Mouse (Mus musculus): ENCODE measurements around the gene Gpr68. TPM values are rescaled to one million over a fixed set of nuclear protein-coding genes. Genes with fewer than 3 reads are reported as not detected.

Gpr68 gene
- polyA plus RNA-seq, 1 experiment: 24.2 TPM

DNA sequence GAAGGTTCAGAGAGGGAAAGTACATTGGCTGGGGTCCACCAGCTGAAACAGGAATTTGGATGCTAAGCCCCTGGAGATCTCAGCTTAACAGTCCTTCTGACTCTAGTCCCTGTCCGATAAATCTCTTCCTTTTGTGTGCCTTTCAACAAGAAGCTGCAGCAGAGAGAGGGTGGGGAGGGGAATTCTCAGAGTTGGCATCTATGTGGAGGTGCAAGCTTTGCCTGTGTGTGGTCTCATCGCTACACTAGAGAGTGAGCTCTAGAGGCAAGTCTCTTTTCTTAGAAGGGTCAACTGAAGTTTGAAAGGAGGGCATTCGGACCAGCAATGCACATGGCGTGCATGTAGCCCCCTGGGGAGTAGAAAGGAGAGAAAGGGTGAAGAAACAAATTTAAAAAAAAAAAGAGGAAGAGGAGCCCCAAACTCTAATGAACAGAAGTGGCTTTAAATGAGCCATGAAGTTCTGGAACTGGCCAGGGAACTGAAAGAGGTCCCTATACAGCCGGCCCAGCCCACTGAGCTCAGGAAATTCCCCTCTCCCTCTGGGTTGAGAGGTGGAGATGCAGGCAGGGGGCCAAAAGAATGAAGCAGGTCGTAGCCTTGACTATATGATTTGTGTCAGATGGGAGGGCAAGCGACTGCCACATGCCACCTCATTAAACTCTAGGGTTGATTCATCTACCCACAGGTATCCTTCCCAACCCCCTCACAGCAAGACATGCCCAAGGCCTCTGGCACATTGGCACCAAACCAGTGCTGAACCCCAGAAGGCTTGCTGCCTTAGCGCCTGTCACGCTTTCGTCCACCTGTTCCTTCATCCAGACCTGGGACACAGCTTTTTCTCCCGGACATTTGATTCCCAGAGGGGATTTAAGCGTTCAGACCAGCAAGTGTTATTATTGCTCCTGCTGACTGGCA, 10.0 kb downstream of the Gpr68 start:
- Histone ChIP-seq H3K4me3 (replicated peaks; ENCODE audit: insufficient read depth, low read depth, low read length) (peak overlapping the region; percentile 72), H3K27ac (ENCODE audit: insufficient read depth, low read length) (peak overlapping the region; percentile 9), H3K4me1 (ENCODE audit: control insufficient read depth, insufficient read depth, low read length) (peaks cover 7% of the 10 kb centered on the region; the same call in 1 of the 2 replicates), H3K27me3 (ENCODE audit: control insufficient read depth, insufficient read depth, low read length) (no peaks in the 10 kb centered on the region)
- 10% methylated on average over 12 of the region's 12 CpGs for WGBS
- peak; percentile 85 to 92 for DNase-seq
- no peak for TF ChIP-seq CTCF (IDR thresholded peaks at IDR 0.05; ENCODE audit: borderline replicate concordance, insufficient read depth, low read depth, low read length)
- TF ChIP-seq POLR2A (IDR thresholded peaks at IDR 0.05; ENCODE audit: borderline replicate concordance, insufficient read depth, low read length): peak; percentile 42; the same call in 1 of the 2 replicates

DNA sequence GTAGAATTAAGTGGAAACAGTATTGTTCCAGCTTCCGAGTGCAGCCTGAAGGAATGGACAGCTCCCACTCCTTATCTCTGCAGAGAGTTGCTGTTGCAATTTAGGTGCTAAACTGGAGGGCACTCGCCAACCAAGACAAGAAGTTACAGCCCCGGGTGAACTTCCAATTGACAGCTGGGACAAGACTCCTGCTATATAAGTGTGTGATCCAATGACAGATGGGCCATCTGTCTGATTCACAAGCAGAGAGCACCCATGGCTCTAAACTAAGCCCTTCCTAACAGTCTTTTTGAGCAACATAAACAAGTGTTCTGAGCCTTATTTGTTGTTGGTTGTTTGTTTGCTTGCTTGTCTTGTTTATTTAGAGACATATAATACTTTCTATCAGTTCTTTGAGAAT, 11.3 kb downstream of the Gpr68 start:
- Histone ChIP-seq H3K27me3 (ENCODE audit: control insufficient read depth, insufficient read depth, low read length) (no peaks in the 10 kb centered on the region), H3K4me3 (replicated peaks; ENCODE audit: insufficient read depth, low read depth, low read length) (no peak overlapping the region), H3K27ac (ENCODE audit: insufficient read depth, low read length) (no peak overlapping the region), H3K4me1 (ENCODE audit: control insufficient read depth, insufficient read depth, low read length) (peaks cover 7% of the 10 kb centered on the region; the same call in 1 of the 2 replicates)
- WGBS: 32% methylated on average over 3 of the region's 3 CpGs
- TF ChIP-seq CTCF (IDR thresholded peaks at IDR 0.05; ENCODE audit: borderline replicate concordance, insufficient read depth, low read depth, low read length): no peak
- no peak for TF ChIP-seq POLR2A (IDR thresholded peaks at IDR 0.05; ENCODE audit: borderline replicate concordance, insufficient read depth, low read length)
- no peak for DNase-seq

GRCm38 (mm10) chr12:100895504-100895903, 12.5 kb downstream of the Gpr68 start:
- Histone ChIP-seq H3K27me3 (ENCODE audit: control insufficient read depth, insufficient read depth, low read length) (no peaks in the 10 kb centered on the region), H3K27ac (ENCODE audit: insufficient read depth, low read length) (no peak overlapping the region), H3K4me1 (ENCODE audit: control insufficient read depth, insufficient read depth, low read length) (peaks cover 7% of the 10 kb centered on the region; the same call in 1 of the 2 replicates), H3K4me3 (replicated peaks; ENCODE audit: insufficient read depth, low read depth, low read length) (no peak overlapping the region)
- no peak for TF ChIP-seq POLR2A (IDR thresholded peaks at IDR 0.05; ENCODE audit: borderline replicate concordance, insufficient read depth, low read length)
- no peak for TF ChIP-seq CTCF (IDR thresholded peaks at IDR 0.05; ENCODE audit: borderline replicate concordance, insufficient read depth, low read depth, low read length)
- DNase-seq: no peak
- 6% methylated on average over 2 of the region's 2 CpGs for WGBS

DNA sequence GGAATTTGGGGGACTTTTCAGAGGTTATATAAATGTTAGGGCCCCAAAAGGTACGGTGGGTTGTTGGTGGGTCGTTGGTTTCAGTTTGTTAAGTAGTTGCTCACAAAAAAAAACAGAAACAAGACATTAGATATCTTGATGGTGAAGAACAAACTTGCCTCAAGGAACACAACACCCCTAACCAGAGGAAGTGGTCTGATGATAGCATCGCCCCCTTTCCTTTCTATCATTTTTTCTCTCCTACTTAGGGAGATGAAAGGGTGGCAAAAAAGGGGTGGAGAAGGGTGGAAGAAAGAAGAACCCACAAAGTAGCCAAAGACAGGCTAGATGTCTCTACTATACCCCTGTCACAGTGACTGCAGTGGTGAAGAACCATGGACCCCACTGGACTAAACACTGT, 17.4 kb downstream of the Gpr68 start:
- no peaks in the 10 kb centered on the region for H3K27me3 ChIP-seq (ENCODE audit: control insufficient read depth, insufficient read depth, low read length)
- peaks cover 24% of the 10 kb centered on the region for H3K4me1 ChIP-seq (ENCODE audit: control insufficient read depth, insufficient read depth, low read length)
- H3K27ac ChIP-seq (ENCODE audit: insufficient read depth, low read length): no peak overlapping the region
- DNase-seq: no peak
- WGBS: 95% methylated on average over 3 of the region's 3 CpGs
- no peak overlapping the region for H3K4me3 ChIP-seq (replicated peaks; ENCODE audit: insufficient read depth, low read depth, low read length)
- TF ChIP-seq POLR2A (IDR thresholded peaks at IDR 0.05; ENCODE audit: borderline replicate concordance, insufficient read depth, low read length): no peak
- TF ChIP-seq CTCF (IDR thresholded peaks at IDR 0.05; ENCODE audit: borderline replicate concordance, insufficient read depth, low read depth, low read length): no peak

- WGBS: 13% methylated on average over 12 of the region's 12 CpGs
- Histone ChIP-seq H3K27ac (ENCODE audit: insufficient read depth, low read length) (0 out of 2 replicates have a peak overlapping the region, but pooled peaks have one; percentile 15), H3K4me3 (replicated peaks; ENCODE audit: insufficient read depth, low read depth, low read length) (no peak overlapping the region), H3K27me3 (ENCODE audit: control insufficient read depth, insufficient read depth, low read length) (no peaks in the 10 kb centered on the region), H3K4me1 (ENCODE audit: control insufficient read depth, insufficient read depth, low read length) (peaks cover 24% of the 10 kb centered on the region)
- TF ChIP-seq POLR2A (IDR thresholded peaks at IDR 0.05; ENCODE audit: borderline replicate concordance, insufficient read depth, low read length) (no peak), CTCF (IDR thresholded peaks at IDR 0.05; ENCODE audit: borderline replicate concordance, insufficient read depth, low read depth, low read length) (no peak)
- peak; percentile 56 to 70 for DNase-seq
Measured at GRCm38 (mm10) chr12:100887801-100888258, 20.2 kb downstream of the Gpr68 start.

DNA sequence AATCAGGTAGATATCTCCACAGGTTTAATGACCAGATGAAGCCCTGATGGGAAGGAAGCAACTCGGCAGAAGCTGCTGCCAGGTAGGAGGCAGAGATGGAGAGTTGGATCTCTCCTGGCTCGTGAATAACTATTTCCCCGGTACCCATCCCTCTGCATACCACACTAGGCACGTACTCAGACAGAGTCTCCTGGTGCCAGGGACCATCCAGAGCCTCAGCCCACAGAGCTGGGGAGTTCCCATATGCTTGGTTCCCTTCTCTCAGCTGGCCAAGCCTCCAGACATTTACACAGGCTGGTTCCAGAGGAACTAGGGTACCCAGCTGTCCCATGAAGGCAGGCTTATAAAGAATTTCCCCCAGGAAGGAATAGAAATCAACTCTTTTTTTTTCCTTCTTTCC, 21.1 kb downstream of the Gpr68 start:
- DNase-seq: no peak
- H3K27me3 ChIP-seq (ENCODE audit: control insufficient read depth, insufficient read depth, low read length): no peaks in the 10 kb centered on the region
- H3K4me3 ChIP-seq (replicated peaks; ENCODE audit: insufficient read depth, low read depth, low read length): no peak overlapping the region
- peaks cover 24% of the 10 kb centered on the region for H3K4me1 ChIP-seq (ENCODE audit: control insufficient read depth, insufficient read depth, low read length)
- TF ChIP-seq CTCF (IDR thresholded peaks at IDR 0.05; ENCODE audit: borderline replicate concordance, insufficient read depth, low read depth, low read length) (no peak), POLR2A (IDR thresholded peaks at IDR 0.05; ENCODE audit: borderline replicate concordance, insufficient read depth, low read length) (no peak)
- 24% methylated on average over 4 of the region's 4 CpGs for WGBS
- no peak overlapping the region for H3K27ac ChIP-seq (ENCODE audit: insufficient read depth, low read length)

- Histone ChIP-seq H3K27me3 (ENCODE audit: control insufficient read depth, insufficient read depth, low read length) (no peaks in the 10 kb centered on the region), H3K4me1 (ENCODE audit: control insufficient read depth, insufficient read depth, low read length) (peaks cover 24% of the 10 kb centered on the region), H3K27ac (ENCODE audit: insufficient read depth, low read length) (no peak overlapping the region), H3K4me3 (replicated peaks; ENCODE audit: insufficient read depth, low read depth, low read length) (no peak overlapping the region)
- TF ChIP-seq CTCF (IDR thresholded peaks at IDR 0.05; ENCODE audit: borderline replicate concordance, insufficient read depth, low read depth, low read length): no peak
- no peak for TF ChIP-seq POLR2A (IDR thresholded peaks at IDR 0.05; ENCODE audit: borderline replicate concordance, insufficient read depth, low read length)
- WGBS: 96% methylated on average over 3 of the region's 3 CpGs
- DNase-seq: no peak
Measured at GRCm38 (mm10) chr12:100885585-100885984, 22.4 kb downstream of the Gpr68 start.

GRCm38 (mm10) chr12:100883168-100883567, 24.8 kb downstream of the Gpr68 start:
- TF ChIP-seq CTCF (IDR thresholded peaks at IDR 0.05; ENCODE audit: borderline replicate concordance, insufficient read depth, low read depth, low read length) (no peak), POLR2A (IDR thresholded peaks at IDR 0.05; ENCODE audit: borderline replicate concordance, insufficient read depth, low read length) (no peak)
- WGBS: 92% methylated on average over 7 of the region's 7 CpGs
- no peak for DNase-seq
- Histone ChIP-seq H3K4me1 (ENCODE audit: control insufficient read depth, insufficient read depth, low read length) (peaks cover 24% of the 10 kb centered on the region), H3K27ac (ENCODE audit: insufficient read depth, low read length) (no peak overlapping the region), H3K4me3 (replicated peaks; ENCODE audit: insufficient read depth, low read depth, low read length) (no peak overlapping the region), H3K27me3 (ENCODE audit: control insufficient read depth, insufficient read depth, low read length) (no peaks in the 10 kb centered on the region)

Measured in cerebellum, adult 2 months (tissue).